Mouse (Mus musculus): ENCODE results near the gene Nom1. TPM values are rescaled to one million over a fixed set of nuclear protein-coding genes. Genes with fewer than 3 reads are reported as not detected.

Gene Nom1
- polyA plus RNA-seq, 1 experiment = 0.35 TPM

- Histone ChIP-seq H3K9me3 (ENCODE audit: control insufficient read depth, low read length) (peaks cover 4% of the 10 kb centered on the region; the same call in 1 of the 2 replicates), H3K27me3 (ENCODE audit: control insufficient read depth) (peaks cover 92% of the 10 kb centered on the region), H3K4me1 (ENCODE audit: control insufficient read depth) (no peaks in the 10 kb centered on the region; the same call in 1 of the 2 replicates), H3K4me3 (replicated peaks) (no peak overlapping the region), H3K36me3 (ENCODE audit: control insufficient read depth) (no peaks in the 10 kb centered on the region)
- TF ChIP-seq GATA1 (IDR thresholded peaks at IDR 0.05; ENCODE audit: low read length) = no peak
- TF ChIP-seq TAL1 (IDR thresholded peaks at IDR 0.05; ENCODE audit: low read length) = no peak
Observed at GRCm38 (mm10) chr5:29469501-29469900, 35.0 kb downstream of the Nom1 start.

GRCm38 (mm10) chr5:29470271-29470670 lies 35.8 kb downstream of the Nom1 start:
- Histone ChIP-seq H3K4me3 (replicated peaks) (no peak overlapping the region), H3K27me3 (ENCODE audit: control insufficient read depth) (peaks cover 99% of the 10 kb centered on the region), H3K36me3 (ENCODE audit: control insufficient read depth) (no peaks in the 10 kb centered on the region), H3K4me1 (ENCODE audit: control insufficient read depth) (no peaks in the 10 kb centered on the region; the same call in 1 of the 2 replicates), H3K9me3 (ENCODE audit: control insufficient read depth, low read length) (peaks cover 4% of the 10 kb centered on the region; the same call in 1 of the 2 replicates)
- TF ChIP-seq GATA1 (IDR thresholded peaks at IDR 0.05; ENCODE audit: low read length) = no peak

GRCm38 (mm10) chr5:29470851-29471394 lies 36.5 kb downstream of the Nom1 start:
- TF ChIP-seq TAL1 (IDR thresholded peaks at IDR 0.05; ENCODE audit: low read length) (no peak), GATA1 (IDR thresholded peaks at IDR 0.05; ENCODE audit: low read length) (no peak)
- peaks cover 99% of the 10 kb centered on the region for H3K27me3 ChIP-seq (ENCODE audit: control insufficient read depth)

GRCm38 (mm10) chr5:29471396-29471795 lies 36.9 kb downstream of the Nom1 start:
- Histone ChIP-seq H3K36me3 (ENCODE audit: control insufficient read depth) (no peaks in the 10 kb centered on the region), H3K27me3 (ENCODE audit: control insufficient read depth) (peaks cover 100% of the 10 kb centered on the region), H3K4me3 (replicated peaks) (no peak overlapping the region), H3K4me1 (ENCODE audit: control insufficient read depth) (no peaks in the 10 kb centered on the region; the same call in 1 of the 2 replicates), H3K9me3 (ENCODE audit: control insufficient read depth, low read length) (peaks cover 4% of the 10 kb centered on the region; the same call in 1 of the 2 replicates)
- TF ChIP-seq TAL1 (IDR thresholded peaks at IDR 0.05; ENCODE audit: low read length) (no peak), GATA1 (IDR thresholded peaks at IDR 0.05; ENCODE audit: low read length) (no peak)

More at GRCm38 (mm10) chr5:29470851-29471394, 36.5 kb downstream of the Nom1 start:
- Histone ChIP-seq H3K4me3 (replicated peaks) (no peak overlapping the region), H3K4me1 (ENCODE audit: control insufficient read depth) (no peaks in the 10 kb centered on the region; the same call in 1 of the 2 replicates), H3K9me3 (ENCODE audit: control insufficient read depth, low read length) (peaks cover 4% of the 10 kb centered on the region; the same call in 1 of the 2 replicates), H3K36me3 (ENCODE audit: control insufficient read depth) (no peaks in the 10 kb centered on the region)

GRCm38 (mm10) chr5:29471855-29472665 lies 37.6 kb downstream of the Nom1 start:
- Histone ChIP-seq H3K4me1 (ENCODE audit: control insufficient read depth) (no peaks in the 10 kb centered on the region; the same call in 1 of the 2 replicates), H3K27me3 (ENCODE audit: control insufficient read depth) (peaks cover 100% of the 10 kb centered on the region), H3K36me3 (ENCODE audit: control insufficient read depth) (no peaks in the 10 kb centered on the region), H3K4me3 (replicated peaks) (no peak overlapping the region), H3K9me3 (ENCODE audit: control insufficient read depth, low read length) (peaks cover 4% of the 10 kb centered on the region; the same call in 1 of the 2 replicates)
- no peak for TF ChIP-seq GATA1 (IDR thresholded peaks at IDR 0.05; ENCODE audit: low read length)
- TF ChIP-seq TAL1 (IDR thresholded peaks at IDR 0.05; ENCODE audit: low read length) = no peak

GRCm38 (mm10) chr5:29473551-29474245 lies 39.2 kb downstream of the Nom1 start:
- no peaks in the 10 kb centered on the region for H3K4me1 ChIP-seq (ENCODE audit: control insufficient read depth)
- peaks cover 100% of the 10 kb centered on the region for H3K27me3 ChIP-seq (ENCODE audit: control insufficient read depth)
- TF ChIP-seq GATA1 (IDR thresholded peaks at IDR 0.05; ENCODE audit: low read length) (no peak), TAL1 (IDR thresholded peaks at IDR 0.05; ENCODE audit: low read length) (no peak)
- no peak overlapping the region for H3K4me3 ChIP-seq (replicated peaks)
- peaks cover 2% of the 10 kb centered on the region; the same call in 1 of the 2 replicates for H3K9me3 ChIP-seq (ENCODE audit: control insufficient read depth, low read length)
- no peaks in the 10 kb centered on the region for H3K36me3 ChIP-seq (ENCODE audit: control insufficient read depth)

GRCm38 (mm10) chr5:29474246-29474960 lies 39.9 kb downstream of the Nom1 start:
- Histone ChIP-seq H3K36me3 (ENCODE audit: control insufficient read depth) (no peaks in the 10 kb centered on the region), H3K9me3 (ENCODE audit: control insufficient read depth, low read length) (peaks cover 2% of the 10 kb centered on the region; the same call in 1 of the 2 replicates), H3K4me1 (ENCODE audit: control insufficient read depth) (no peaks in the 10 kb centered on the region), H3K27me3 (ENCODE audit: control insufficient read depth) (peaks cover 100% of the 10 kb centered on the region), H3K4me3 (replicated peaks) (no peak overlapping the region)
- TF ChIP-seq GATA1 (IDR thresholded peaks at IDR 0.05; ENCODE audit: low read length) (no peak), TAL1 (IDR thresholded peaks at IDR 0.05; ENCODE audit: low read length) (no peak)

GRCm38 (mm10) chr5:29475041-29475440 lies 40.6 kb downstream of the Nom1 start:
- TF ChIP-seq GATA1 (IDR thresholded peaks at IDR 0.05; ENCODE audit: low read length) (no peak), TAL1 (IDR thresholded peaks at IDR 0.05; ENCODE audit: low read length) (no peak)
- peaks cover 2% of the 10 kb centered on the region; the same call in 1 of the 2 replicates for H3K9me3 ChIP-seq (ENCODE audit: control insufficient read depth, low read length)
- no peaks in the 10 kb centered on the region for H3K4me1 ChIP-seq (ENCODE audit: control insufficient read depth)
- no peak overlapping the region for H3K4me3 ChIP-seq (replicated peaks)
- H3K27me3 ChIP-seq (ENCODE audit: control insufficient read depth) = peaks cover 100% of the 10 kb centered on the region
- no peaks in the 10 kb centered on the region for H3K36me3 ChIP-seq (ENCODE audit: control insufficient read depth)

All from erythroblast, embryonic 14.5 days (primary cell).